Mouse (Mus musculus) left cerebral cortex, postnatal 4 days (tissue): ENCODE data around the gene Asrgl1. TPM values are rescaled to one million over a fixed set of nuclear protein-coding genes. Genes with fewer than 3 reads are reported as not detected.
A peak's percentile ranks its signal among the peaks of the same experiment; 100 is the strongest.
"Not testable (repeated sequence)": the region's sequence is repeated elsewhere in the genome, so short reads cannot be mapped to it uniquely, and the experiment has no call there.

Experiments used
- DNase-seq: peaks from one replicate; pipeline ENCODE4 v3.0.0-alpha.2; 2022
- intact Hi-C: fragments of 180-260 bp; cut with DNase I; formaldehyde crosslinking; loops from one replicate; pipeline ENCODE4 v1.15.1; 2025
- total RNA-seq, 2 experiments: library from RNA; stranded (reverse); gene quantifications; 2 replicates each; pipeline ENCODE4 v1.2.3; 2021

The Asrgl1 gene
- total RNA-seq, 2 experiments from 2014 or later = 50.1 to 53.3 TPM

GRCm38 (mm10) chr19:9106096-9106495, 29.3 kb downstream of the Asrgl1 start:
- no peak for DNase-seq
- intact Hi-C loops = loop anchor here (5.0 kb wide), 1 partner anchor 124 kb away; no protein-coding TSS in a partner anchor

GRCm38 (mm10) chr19:9105101-9105685, 30.2 kb downstream of the Asrgl1 start:
- intact Hi-C loops = loop anchor here (5.0 kb wide), 1 partner anchor 123 kb away; no protein-coding TSS in a partner anchor
- DNase-seq = no peak

- DNase-seq = no peak
- intact Hi-C loops = no loop called here
Observed at GRCm38 (mm10) chr19:9103986-9104385, 31.4 kb downstream of the Asrgl1 start.

GRCm38 (mm10) chr19:9101062-9101457, 34.4 kb downstream of the Asrgl1 start:
- no peak for DNase-seq
- intact Hi-C loops = no loop called here

- intact Hi-C loops = no loop called here
- no peak for DNase-seq
Observed at GRCm38 (mm10) chr19:9100297-9101061, 35.0 kb downstream of the Asrgl1 start.

- intact Hi-C loops = no loop called here
Observed at GRCm38 (mm10) chr19:9099751-9100150, 35.7 kb downstream of the Asrgl1 start.

GRCm38 (mm10) chr19:9097441-9097840, 38.0 kb downstream of the Asrgl1 start:
- peak; percentile 63 for DNase-seq
- intact Hi-C loops = no loop called here

More at GRCm38 (mm10) chr19:9099751-9100150, 35.7 kb downstream of the Asrgl1 start:
- no peak for DNase-seq

- no peak for DNase-seq
- intact Hi-C loops = no loop called here
Observed at GRCm38 (mm10) chr19:9095111-9095510, 40.3 kb downstream of the Asrgl1 start.

- intact Hi-C loops = no loop called here
Observed at GRCm38 (mm10) chr19:9090709-9091108, 44.7 kb downstream of the Asrgl1 start.

GRCm38 (mm10) chr19:9090191-9090590, 45.2 kb downstream of the Asrgl1 start:
- intact Hi-C loops = no loop called here
- no peak for DNase-seq

More at GRCm38 (mm10) chr19:9090709-9091108, 44.7 kb downstream of the Asrgl1 start:
- no peak for DNase-seq

- DNase-seq = no peak
- intact Hi-C loops = loop anchor here (10.0 kb wide), 1 partner anchor 113 kb away; no protein-coding TSS in a partner anchor
Observed at GRCm38 (mm10) chr19:9087821-9088220, 47.6 kb downstream of the Asrgl1 start, which contains the start of gene Scgb1a1. TSS of gene Scgb1a1 (minus strand) at chr19:9087958.

- intact Hi-C loops = loop anchor here (10.0 kb wide), 1 partner anchor 109 kb away; no protein-coding TSS in a partner anchor
- not testable (repeated sequence) for DNase-seq
Observed at GRCm38 (mm10) chr19:9083892-9084291, 51.5 kb downstream of the Asrgl1 start.

GRCm38 (mm10) chr19:9083010-9083355, 52.5 kb downstream of the Asrgl1 start:
- no peak for DNase-seq
- intact Hi-C loops = loop anchor here (10.0 kb wide), 1 partner anchor 108 kb away; no protein-coding TSS in a partner anchor

- DNase-seq = peak; percentile 85
- intact Hi-C loops = loop anchor here (10.0 kb wide), 1 partner anchor 108 kb away; no protein-coding TSS in a partner anchor
Observed at GRCm38 (mm10) chr19:9082191-9083009, 53.0 kb downstream of the Asrgl1 start.

- intact Hi-C loops = loop anchor here (10.0 kb wide), 1 partner anchor 107 kb away; no protein-coding TSS in a partner anchor
- DNase-seq = no peak
Observed at GRCm38 (mm10) chr19:9081311-9082190, 53.9 kb downstream of the Asrgl1 start.

GRCm38 (mm10) chr19:9079916-9080315, 55.5 kb downstream of the Asrgl1 start:
- no peak for DNase-seq
- intact Hi-C loops = loop anchor here (10.0 kb wide), 1 partner anchor 105 kb away; no protein-coding TSS in a partner anchor

- no peak for DNase-seq
- intact Hi-C loops = no loop called here
Observed at GRCm38 (mm10) chr19:9076982-9077660, 58.3 kb downstream of the Asrgl1 start.

GRCm38 (mm10) chr19:9076035-9076434, 59.4 kb downstream of the Asrgl1 start:
- no peak for DNase-seq
- intact Hi-C loops = no loop called here

- no peak for DNase-seq
- intact Hi-C loops = no loop called here
Observed at GRCm38 (mm10) chr19:9075558-9075957, 59.9 kb downstream of the Asrgl1 start.
